ENCODE assay signal across 18 mouse cellular contexts in the genomic region with DNA sequence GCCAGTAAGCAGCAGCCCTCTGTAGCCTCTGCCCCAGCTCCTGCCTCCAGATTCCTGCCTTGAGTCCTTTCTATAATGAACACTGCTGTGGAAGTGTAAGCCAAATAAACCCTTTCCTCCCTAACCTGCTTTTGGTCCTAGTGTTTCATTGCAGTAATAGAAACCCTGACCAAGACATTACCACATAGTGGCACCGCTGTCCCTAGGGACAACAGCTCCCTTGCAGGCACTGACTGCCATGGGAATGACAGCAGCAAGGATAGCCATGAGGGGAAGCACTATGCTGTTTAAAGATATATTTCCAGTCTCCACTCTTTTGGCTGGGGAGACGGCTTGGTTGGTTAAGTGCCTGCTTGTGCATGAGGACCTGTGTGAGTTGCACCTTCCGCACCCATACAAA. TPM values are rescaled to one million over a fixed set of nuclear protein-coding genes. Genes with fewer than 3 reads are reported as not detected.
A peak's percentile ranks its signal among the peaks of the same experiment; 100 is the strongest.
DNase-seq lines count a peak whose midpoint lies in the region; TF ChIP-seq lines count a peak whose summit lies in the region.
"Had no signal": no experiment of that assay in that cellular context is flagged by ENCODE, and none has a peak within 500 bp of the region (broad histone marks: within the 10 kb centered on the region; RNA-seq: fewer than 3 reads in every experiment).

No protein-coding gene starts in this region.

- intact Hi-C loops in gastrocnemius, adult 2 months (cut with DNase I): loop anchor here (5.0 kb wide), 1 partner anchor 62 kb away; no protein-coding TSS in a partner anchor

- peak; percentile 21 for DNase-seq in adrenal gland, postnatal 14 days
- no peak for DNase-seq in adrenal gland, adult 18-20 months (ENCODE audit: low spot score in 2 of 2)
- peak; percentile 55 for DNase-seq in gastrocnemius, adult 2 months
- DNase-seq in gastrocnemius, postnatal 25 days: no peak
- DNase-seq in left cerebral cortex, adult 8-10 months (ENCODE audit: low spot score in 2 of 2): no peak
- DNase-seq: adrenal gland, adult 8-10 months; cerebellum, adult 11 months; cerebellum, adult 18-20 months; cerebellum, adult 8-10 months; cerebellum, adult 9-11 months; cerebellum, postnatal 14 days; cerebellum, postnatal 36 days; embryo, embryonic 11 days had no signal

- no peak overlapping the region for H3K4me3 ChIP-seq in gastrocnemius, adult 2 months
- H3K4me3 ChIP-seq: embryonic facial prominence, embryonic 13.5 days; embryonic facial prominence, embryonic 15.5 days; erythroblast, embryonic 14.5 days; forebrain, embryonic 10.5 days; forebrain, embryonic 12.5 days had no signal

- peak overlapping the region; percentile 32; the same call in 1 of the 2 replicates for H3K27ac ChIP-seq in gastrocnemius, adult 2 months
- H3K27ac ChIP-seq: embryonic facial prominence, embryonic 13.5 days; embryonic facial prominence, embryonic 15.5 days; forebrain, embryonic 10.5 days; forebrain, embryonic 12.5 days had no signal

- no peak for TF ChIP-seq CTCF in gastrocnemius, adult 2 months (IDR thresholded peaks at IDR 0.05)

RNA-seq across cellular contexts. Expression of gene Tsc22d1, which starts 35.4 kb away (rescaled TPM):
- total RNA-seq in adrenal gland, postnatal 14 days (2021): 788 and 846 TPM in 2 replicates
- 1,000 to 10,000 TPM in 1 of 2 experiments, 100 to 1,000 TPM in 1; 945 to 1,401 TPM for total RNA-seq in adrenal gland, adult 18-20 months (2021)
- total RNA-seq in gastrocnemius, adult 2 months (2021): 100 to 1,000 TPM; 131 to 151 TPM
- 100 to 1,000 TPM in 1 of 2 experiments, 10 to 100 TPM in 1; 95.3 to 104 TPM for total RNA-seq in gastrocnemius, postnatal 25 days (2021)
- total RNA-seq in left cerebral cortex, adult 8-10 months (2022): 100 to 1,000 TPM; 509 to 621 (median 540) TPM

Comparison
In these comparisons a context has a peak if more than half of its experiments do, and no peak if none do; other contexts are left out.
1. DNase-seq: peak in adrenal gland, postnatal 14 days (single experiment) and gastrocnemius, adult 2 months (single experiment); none in adrenal gland, adult 18-20 months (0 of 2), gastrocnemius, postnatal 25 days (single experiment) and left cerebral cortex, adult 8-10 months (0 of 2).